Mouse (Mus musculus) erythroblast, embryonic 14.5 days (primary cell): ENCODE data around the gene Wdr18. TPM values are rescaled to one million over a fixed set of nuclear protein-coding genes. Genes with fewer than 3 reads are reported as not detected.

ENCODE experiments used
- H3K27me3 ChIP-seq: 2 replicates; pipeline ENCODE4 v1.6.1; 2012; ENCODE audit warnings: inconsistent platforms; ENCODE audit not compliant: control insufficient read depth
- H3K36me3 ChIP-seq: 2 replicates; pipeline ENCODE4 v1.6.1; 2012; ENCODE audit warnings: mild to moderate bottlenecking, inconsistent platforms; ENCODE audit not compliant: control insufficient read depth
- H3K4me1 ChIP-seq: 2 replicates; pipeline ENCODE4 v1.6.1; 2012; ENCODE audit warnings: inconsistent platforms; ENCODE audit not compliant: control insufficient read depth
- H3K4me3 ChIP-seq: replicated peaks from 2 replicates; pipeline ENCODE3; 2012; ENCODE audit warnings: moderate library complexity, mild to moderate bottlenecking, inconsistent platforms
- H3K9me3 ChIP-seq: 2 replicates; pipeline ENCODE4 v1.6.1; 2012; ENCODE audit warnings: low read length, inconsistent platforms, mixed read lengths; ENCODE audit not compliant: control insufficient read depth
- GATA1 ChIP-seq: IDR thresholded peaks from 2 replicates; pipeline ENCODE4 v1.6.1; 2012; ENCODE audit warnings: low read length, inconsistent platforms, mixed read lengths
- TAL1 ChIP-seq: IDR thresholded peaks from 3 replicates; pipeline ENCODE4 v1.6.1; 2012; ENCODE audit warnings: low read length, inconsistent platforms, mixed read lengths
- polyA plus RNA-seq: library from polyadenylated mRNA; stranded (reverse); fragments of >175 nt; gene quantifications from 2 replicates; pipeline ENCODE4 v1.2.3, GENCODE M21; 2012

The Wdr18 gene
- polyA plus RNA-seq, 1 experiment, result 4.4 TPM

DNA sequence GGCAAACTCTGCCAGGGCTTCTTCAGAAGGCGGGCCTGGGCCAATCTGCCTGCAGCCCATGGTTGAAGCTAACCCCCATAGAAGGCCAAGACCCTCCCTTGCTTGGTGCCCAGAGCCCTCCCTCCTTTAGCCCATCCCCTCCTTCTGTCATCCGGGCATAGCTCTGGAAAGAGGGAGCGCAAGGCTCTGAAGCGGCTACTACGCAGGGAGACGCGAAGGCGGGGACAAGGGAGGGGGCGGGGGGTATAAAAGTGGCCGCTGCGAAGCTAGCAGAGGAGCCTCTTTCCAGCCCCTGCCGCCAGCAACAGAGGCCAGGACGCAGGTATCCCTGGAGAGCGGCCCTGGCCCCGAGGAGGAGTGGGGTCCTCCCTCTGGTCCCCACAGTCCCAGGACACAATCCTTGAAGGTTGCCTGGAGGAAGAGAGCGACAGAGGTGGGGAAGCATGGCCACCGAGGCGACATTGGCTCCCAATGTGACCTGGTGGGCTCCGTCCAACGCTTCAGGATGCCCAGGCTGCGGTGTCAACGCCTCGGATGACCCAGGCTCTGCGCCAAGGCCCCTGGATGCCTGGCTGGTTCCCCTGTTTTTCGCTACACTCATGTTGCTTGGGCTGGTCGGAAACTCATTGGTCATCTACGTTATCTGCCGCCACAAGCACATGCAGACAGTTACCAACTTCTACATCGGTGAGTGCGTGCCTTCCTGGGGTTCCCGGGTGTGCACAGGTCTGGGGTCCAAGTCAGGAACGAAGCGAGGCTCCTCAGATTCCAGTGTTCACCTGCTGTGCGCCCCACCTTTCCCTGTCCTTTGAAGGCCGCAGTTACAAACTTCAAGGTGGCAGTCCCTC is 41.5 kb upstream of the Wdr18 start:
- peaks cover 79% of the 10 kb centered on the region for H3K4me1 ChIP-seq
- H3K27me3 ChIP-seq, result peaks cover 66% of the 10 kb centered on the region
- no peak for TF ChIP-seq GATA1
- TF ChIP-seq TAL1, result no peak
- peaks cover 3% of the 10 kb centered on the region for H3K36me3 ChIP-seq
- no peak overlapping the region for H3K4me3 ChIP-seq
- peaks cover 15% of the 10 kb centered on the region for H3K9me3 ChIP-seq

DNA sequence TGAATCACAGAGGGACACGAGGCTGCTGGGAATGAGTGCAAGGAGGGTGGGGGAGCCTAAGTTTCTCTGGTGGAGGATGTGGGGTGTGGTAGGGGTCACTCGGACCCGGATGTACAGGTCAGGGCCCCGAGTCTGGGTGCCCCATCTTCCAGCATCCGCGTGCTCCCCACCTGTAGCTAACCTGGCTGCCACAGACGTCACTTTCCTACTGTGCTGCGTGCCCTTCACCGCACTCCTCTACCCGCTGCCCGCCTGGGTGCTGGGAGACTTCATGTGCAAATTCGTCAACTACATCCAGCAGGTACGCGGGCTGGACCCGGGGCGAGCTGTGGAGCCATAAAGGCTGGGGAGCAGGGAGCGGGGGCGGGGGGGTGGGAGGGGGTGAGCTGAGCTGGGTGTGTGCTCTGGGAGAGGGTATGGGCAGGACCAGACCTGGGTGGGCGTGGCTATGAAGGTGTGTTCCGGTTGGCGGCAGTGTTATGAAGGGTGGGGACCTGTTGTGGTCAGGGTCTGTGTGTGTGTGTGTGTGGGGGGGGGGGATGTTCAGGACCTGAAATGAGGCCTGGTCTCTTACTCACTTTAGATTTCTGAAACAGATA is 40.6 kb upstream of the Wdr18 start:
- H3K9me3 ChIP-seq, result peaks cover 15% of the 10 kb centered on the region
- no peak overlapping the region for H3K4me3 ChIP-seq
- H3K4me1 ChIP-seq, result peaks cover 71% of the 10 kb centered on the region
- no peaks in the 10 kb centered on the region for H3K36me3 ChIP-seq
- TF ChIP-seq TAL1 (no peak), GATA1 (no peak)
- peaks cover 72% of the 10 kb centered on the region for H3K27me3 ChIP-seq

DNA sequence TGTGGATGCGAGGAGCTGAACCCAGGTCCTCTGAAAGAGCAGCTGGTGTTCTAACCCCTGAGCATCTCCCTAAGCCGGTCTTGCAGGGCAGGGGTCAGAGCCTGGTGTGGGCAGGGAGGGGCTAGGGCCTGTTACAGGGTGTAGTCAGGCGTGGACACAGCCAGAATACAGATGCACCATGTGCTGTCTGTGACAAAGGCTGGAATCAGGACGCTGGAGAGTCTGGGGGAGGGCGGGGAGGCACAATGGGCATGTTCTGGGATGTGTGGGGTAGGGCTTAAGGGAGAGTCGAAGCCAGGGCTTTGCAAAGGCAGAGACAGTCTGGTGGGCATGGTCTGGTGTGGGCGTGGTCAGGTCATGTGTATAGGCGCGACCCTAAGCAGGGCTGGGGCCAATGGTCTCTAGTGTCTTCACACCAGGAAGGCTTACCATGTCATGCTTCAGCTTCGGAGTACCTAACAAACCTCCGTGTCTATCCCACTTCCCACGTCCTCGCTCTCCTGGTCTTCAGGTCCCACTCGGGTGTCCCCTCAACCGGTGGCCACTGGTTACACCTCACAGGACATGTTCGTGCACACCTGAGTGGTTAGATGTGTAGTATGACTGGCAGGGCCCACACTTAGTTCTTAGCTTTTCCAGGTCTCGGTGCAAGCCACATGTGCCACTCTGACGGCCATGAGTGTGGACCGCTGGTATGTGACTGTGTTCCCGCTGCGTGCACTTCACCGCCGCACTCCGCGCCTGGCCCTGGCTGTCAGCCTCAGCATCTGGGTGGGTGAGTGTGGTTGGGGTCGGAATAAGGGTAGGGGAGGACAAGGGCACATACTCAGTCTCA is 39.7 kb upstream of the Wdr18 start:
- H3K9me3 ChIP-seq, result peaks cover 15% of the 10 kb centered on the region
- peaks cover 66% of the 10 kb centered on the region for H3K4me1 ChIP-seq
- no peaks in the 10 kb centered on the region for H3K36me3 ChIP-seq
- TF ChIP-seq TAL1, result no peak
- H3K27me3 ChIP-seq, result peaks cover 72% of the 10 kb centered on the region
- H3K4me3 ChIP-seq, result no peak overlapping the region

DNA sequence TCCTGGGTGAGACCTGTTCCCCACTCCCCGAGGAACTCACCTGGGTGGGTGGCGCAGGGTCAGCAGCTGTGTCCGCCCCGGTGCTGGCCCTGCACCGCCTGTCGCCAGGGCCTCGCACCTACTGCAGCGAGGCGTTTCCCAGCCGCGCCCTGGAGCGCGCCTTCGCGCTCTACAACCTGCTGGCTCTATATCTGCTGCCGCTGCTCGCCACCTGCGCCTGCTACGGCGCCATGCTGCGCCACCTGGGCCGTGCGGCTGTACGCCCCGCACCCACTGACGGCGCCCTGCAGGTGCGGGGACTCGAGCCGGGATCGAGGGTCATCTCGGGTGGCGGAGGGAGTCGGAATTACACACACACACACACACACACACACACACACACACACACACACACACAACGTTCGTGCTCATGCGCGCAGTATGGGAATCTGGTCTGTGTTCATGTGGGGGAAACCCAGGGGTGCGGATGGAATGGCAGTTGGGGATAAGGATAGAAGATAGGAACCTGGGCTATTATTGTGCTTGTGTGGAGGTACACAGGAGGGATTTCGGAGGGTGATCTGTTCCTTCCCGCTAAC is 38.9 kb upstream of the Wdr18 start, which contains the start of gene R3hdm4:
Gene R3hdm4 (minus strand): TSS at position 251 of the 578 bp plus-strand sequence.
- peaks cover 67% of the 10 kb centered on the region for H3K4me1 ChIP-seq
- no peaks in the 10 kb centered on the region for H3K36me3 ChIP-seq
- H3K27me3 ChIP-seq, result peaks cover 72% of the 10 kb centered on the region
- no peak for TF ChIP-seq GATA1
- TF ChIP-seq TAL1, result no peak
- peaks cover 15% of the 10 kb centered on the region for H3K9me3 ChIP-seq
- no peak within 1 kb of the TSS for H3K4me3 ChIP-seq

DNA sequence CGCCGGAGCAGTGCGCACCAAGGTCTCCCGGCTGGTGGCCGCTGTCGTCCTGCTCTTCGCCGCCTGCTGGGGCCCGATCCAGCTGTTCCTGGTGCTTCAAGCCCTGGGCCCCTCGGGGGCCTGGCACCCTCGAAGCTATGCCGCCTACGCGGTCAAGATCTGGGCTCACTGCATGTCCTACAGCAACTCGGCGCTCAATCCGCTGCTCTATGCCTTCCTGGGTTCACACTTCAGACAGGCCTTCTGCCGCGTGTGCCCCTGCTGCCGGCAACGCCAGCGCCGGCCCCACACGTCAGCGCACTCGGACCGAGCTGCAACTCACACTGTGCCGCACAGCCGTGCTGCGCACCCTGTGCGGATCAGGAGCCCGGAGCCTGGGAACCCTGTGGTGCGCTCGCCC is 38.4 kb upstream of the Wdr18 start:
- Histone ChIP-seq H3K36me3 (no peaks in the 10 kb centered on the region), H3K27me3 (peaks cover 72% of the 10 kb centered on the region), H3K9me3 (peaks cover 15% of the 10 kb centered on the region), H3K4me1 (peaks cover 67% of the 10 kb centered on the region), H3K4me3 (no peak overlapping the region)
- TF ChIP-seq TAL1 (no peak), GATA1 (no peak)

DNA sequence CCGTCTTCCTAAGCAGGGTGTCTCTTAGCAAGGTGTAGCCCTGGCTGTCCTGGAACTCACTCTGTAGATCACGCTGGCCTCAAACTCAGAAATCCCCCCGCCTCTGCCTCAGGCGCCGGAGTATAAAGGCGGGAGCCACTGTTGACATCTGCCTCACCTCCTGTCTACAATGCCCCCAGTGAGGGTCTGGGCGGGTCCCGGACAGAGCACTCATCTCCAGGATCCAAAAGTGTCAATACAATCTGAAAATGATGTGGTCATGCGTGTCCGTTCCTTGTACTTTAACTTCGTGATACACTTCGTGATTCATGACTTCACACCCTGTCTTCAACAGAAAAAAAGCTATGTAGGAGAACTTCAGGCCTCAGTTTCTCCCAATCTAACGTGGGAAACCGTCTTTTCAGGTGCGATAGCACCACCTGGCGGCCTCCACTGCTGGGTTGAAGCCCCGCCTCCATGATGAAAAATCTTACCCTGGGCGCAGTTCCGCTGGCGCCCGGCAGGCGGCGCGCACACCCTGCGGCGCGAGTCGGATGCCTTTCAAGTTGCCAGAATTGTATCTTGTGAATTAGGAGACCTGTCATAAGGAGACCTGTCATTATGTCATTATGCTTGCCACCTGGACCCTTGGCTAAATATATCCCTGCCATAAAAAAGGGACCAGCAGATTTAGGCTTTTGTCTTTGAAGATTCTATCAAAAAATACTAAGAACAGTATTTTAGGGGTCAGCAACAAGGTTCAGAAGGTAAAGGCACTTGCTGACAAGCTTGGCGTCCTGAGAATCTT is 34.8 kb upstream of the Wdr18 start:
- TF ChIP-seq TAL1 (no peak), GATA1 (no peak)
- Histone ChIP-seq H3K4me1 (peaks cover 62% of the 10 kb centered on the region), H3K4me3 (peak overlapping the region; percentile 82), H3K9me3 (peaks cover 15% of the 10 kb centered on the region), H3K36me3 (no peaks in the 10 kb centered on the region; the same call in none of the 2 replicates), H3K27me3 (peaks cover 38% of the 10 kb centered on the region)

DNA sequence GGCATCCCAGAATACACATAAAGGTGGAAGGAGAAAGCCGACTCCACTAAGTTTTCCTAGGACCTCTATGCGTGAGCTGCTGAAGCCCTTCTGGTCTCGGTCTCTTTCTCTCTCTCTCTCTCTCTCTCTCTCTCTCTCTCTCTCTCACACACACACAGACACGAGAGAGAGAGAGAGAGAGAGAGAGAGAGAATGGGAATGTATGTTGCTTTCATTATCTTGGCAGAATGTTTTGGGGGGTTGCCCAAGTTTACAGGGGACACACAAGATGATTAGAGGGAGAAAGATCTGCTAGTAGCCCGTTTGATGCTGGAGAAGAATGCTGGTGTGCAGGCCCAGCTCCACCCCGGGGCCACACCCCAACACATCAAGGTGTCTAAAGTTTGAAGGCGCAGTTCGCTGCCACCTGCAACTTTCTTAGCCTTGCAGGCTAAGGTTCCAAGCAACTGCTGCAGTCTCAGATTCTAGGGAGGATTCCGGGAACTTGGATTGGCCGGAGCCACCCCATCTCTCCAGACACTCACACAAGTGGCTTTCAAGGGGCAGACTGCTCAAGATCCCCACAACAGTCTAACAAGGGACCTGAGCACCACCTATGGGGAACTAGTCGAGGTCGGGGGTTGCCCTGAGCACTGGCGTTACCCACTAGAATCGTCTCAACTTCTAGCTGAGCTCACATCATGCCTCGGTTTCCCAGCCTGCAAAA is 34.0 kb upstream of the Wdr18 start:
- Histone ChIP-seq H3K36me3 (peaks cover 7% of the 10 kb centered on the region), H3K9me3 (peaks cover 8% of the 10 kb centered on the region), H3K27me3 (peaks cover 30% of the 10 kb centered on the region), H3K4me3 (peak overlapping the region; percentile 82), H3K4me1 (peaks cover 58% of the 10 kb centered on the region)
- no peak for TF ChIP-seq TAL1
- no peak for TF ChIP-seq GATA1
